Mouse (Mus musculus): Measurements from ENCODE around the gene Mtmr3.

- TF ChIP-seq CTCF (IDR thresholded peaks at IDR 0.05; ENCODE audit: low read depth, low read length): no peak
- no peak for TF ChIP-seq GATA1 (IDR thresholded peaks at IDR 0.05; ENCODE audit: borderline replicate concordance, low read length)
- TF ChIP-seq TAL1 (conservative IDR thresholded peaks at IDR 0.05; ENCODE audit: low read depth, low read length): no peak
- no peak for TF ChIP-seq POLR2AphosphoS5 (IDR thresholded peaks at IDR 0.05; ENCODE audit: insufficient replicate concordance, low read depth, low read length)
Observed at GRCm38 (mm10) chr11:4629861-4630280, 35.2 kb upstream of the Mtmr3 start.

Measured in G1E (cell line).